Mouse (Mus musculus) layer of hippocampus, adult 11-12 months (tissue): Measurements from ENCODE around the gene Sh3rf3.
A peak's percentile ranks its signal among the peaks of the same experiment; 100 is the strongest.

ENCODE experiments used
- DNase-seq: peaks from one replicate; pipeline ENCODE4 v3.0.0; 2022; ENCODE audit warnings: low spot score

The Sh3rf3 gene

GRCm38 (mm10) chr10:58854548-58855198 is 41.5 kb downstream of the Sh3rf3 start:
- DNase-seq, result no peak

- DNase-seq, result no peak
Observed at GRCm38 (mm10) chr10:58855199-58855751, 42.1 kb downstream of the Sh3rf3 start.

GRCm38 (mm10) chr10:58855814-58856213 is 42.7 kb downstream of the Sh3rf3 start:
- no peak for DNase-seq

GRCm38 (mm10) chr10:58856742-58857141 is 43.6 kb downstream of the Sh3rf3 start:
- DNase-seq, result no peak

- no peak for DNase-seq
Observed at GRCm38 (mm10) chr10:58864735-58865134, 51.6 kb downstream of the Sh3rf3 start.

GRCm38 (mm10) chr10:58867536-58867935 is 54.4 kb downstream of the Sh3rf3 start:
- DNase-seq, result no peak

- no peak for DNase-seq
Observed at GRCm38 (mm10) chr10:58869836-58870235, 56.7 kb downstream of the Sh3rf3 start.

GRCm38 (mm10) chr10:58871149-58871820 is 58.1 kb downstream of the Sh3rf3 start:
- DNase-seq, result peak; percentile 50

GRCm38 (mm10) chr10:58871821-58872577 is 58.8 kb downstream of the Sh3rf3 start:
- no peak for DNase-seq

GRCm38 (mm10) chr10:58877835-58878234 is 64.7 kb downstream of the Sh3rf3 start:
- DNase-seq, result no peak

- no peak for DNase-seq
Observed at GRCm38 (mm10) chr10:58878636-58879035, 65.5 kb downstream of the Sh3rf3 start.

- no peak for DNase-seq
Observed at GRCm38 (mm10) chr10:58882741-58883140, 69.6 kb downstream of the Sh3rf3 start.

GRCm38 (mm10) chr10:58885351-58885750 is 72.2 kb downstream of the Sh3rf3 start:
- no peak for DNase-seq

GRCm38 (mm10) chr10:58885816-58886215 is 72.7 kb downstream of the Sh3rf3 start:
- DNase-seq, result no peak

- DNase-seq, result no peak
Observed at GRCm38 (mm10) chr10:58890671-58891439, 77.7 kb downstream of the Sh3rf3 start.

- DNase-seq, result no peak
Observed at GRCm38 (mm10) chr10:58895431-58895830, 82.3 kb downstream of the Sh3rf3 start.

- no peak for DNase-seq
Observed at GRCm38 (mm10) chr10:58897009-58897543, 83.9 kb downstream of the Sh3rf3 start.

GRCm38 (mm10) chr10:58905253-58905652 is 92.1 kb downstream of the Sh3rf3 start:
- no peak for DNase-seq

- DNase-seq, result no peak
Observed at GRCm38 (mm10) chr10:58907001-58907443, 93.9 kb downstream of the Sh3rf3 start.

GRCm38 (mm10) chr10:58908451-58908850 is 95.3 kb downstream of the Sh3rf3 start:
- DNase-seq, result no peak
